Mouse (Mus musculus): ENCODE measurements around the gene Mup22.
"Not testable (repeated sequence)": the region's sequence is repeated elsewhere in the genome, so short reads cannot be mapped to it uniquely, and the experiment has no call there.

Gene Mup22

GRCm38 (mm10) chr4:60821363-60821762, at the start of gene Mup22:
Gene Mup22 (minus strand): TSS chr4:60821463.
- not testable (repeated sequence) for DNase-seq (ENCODE audit: extremely low read depth, low read depth)

- DNase-seq (ENCODE audit: extremely low read depth, low read depth) = not testable (repeated sequence)
Observed at GRCm38 (mm10) chr4:60840889-60841288, 19.6 kb upstream of the Mup22 start.

Measured in MEL-GATA-1-ER (cell line).